Comparison of ENCODE assay signal across 8 mouse cellular contexts in the genomic region with DNA sequence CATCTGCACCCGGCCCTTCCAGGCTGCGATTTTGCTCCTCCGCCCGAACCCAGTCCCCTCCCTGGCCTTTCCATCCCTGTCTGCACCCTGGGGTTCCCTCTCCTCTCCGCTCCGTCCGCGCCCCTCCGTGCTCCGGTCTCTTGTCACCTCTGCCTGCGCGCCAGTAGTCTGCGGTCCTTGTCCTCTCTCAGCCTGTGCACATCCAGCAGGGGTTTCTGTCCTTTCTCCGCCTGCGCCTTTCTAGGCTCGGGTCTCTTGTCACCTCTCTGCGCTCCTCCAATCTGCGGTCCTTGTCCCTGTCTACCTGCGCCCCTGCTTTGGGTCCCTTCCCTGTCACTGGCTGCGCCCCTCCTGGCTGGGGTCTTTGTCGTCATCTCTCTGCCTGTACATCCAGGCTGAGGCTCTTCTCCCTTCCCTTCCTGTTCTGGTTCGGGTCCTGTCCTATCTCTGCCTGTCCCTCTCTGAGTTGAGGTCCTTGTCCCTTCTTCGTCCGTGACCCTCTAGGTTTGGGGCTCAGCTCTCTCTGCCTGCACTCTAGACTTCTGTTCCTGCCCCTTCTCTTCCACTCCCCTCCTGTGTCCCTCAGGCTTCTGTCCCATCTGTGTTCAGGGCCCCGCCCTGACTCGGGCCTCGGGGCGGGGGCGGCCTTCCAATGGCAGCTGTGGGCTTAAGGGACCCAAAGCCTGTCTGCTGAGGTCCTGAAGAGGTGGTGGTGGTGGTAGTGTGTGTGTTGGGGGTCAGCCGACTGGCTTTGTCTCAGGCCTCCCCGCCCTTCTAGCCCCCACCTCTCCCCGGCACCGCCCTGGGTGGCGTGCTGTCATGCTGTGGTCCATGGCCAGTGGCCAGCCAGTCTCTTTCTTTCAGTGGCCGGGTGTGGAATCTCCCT. TPM values are rescaled to one million over a fixed set of nuclear protein-coding genes. Genes with fewer than 3 reads are reported as not detected.
DNase-seq lines count a peak whose midpoint lies in the region; ATAC-seq and TF ChIP-seq lines count a peak whose summit lies in the region.

No protein-coding gene starts in this region.

- peak overlapping the region; percentile 98 for H3K4me2 ChIP-seq in embryonic facial prominence, embryonic 12.5 days (replicated peaks)
- peak overlapping the region; percentile 98 for H3K4me2 ChIP-seq in neural tube, embryonic 13.5 days

- no peak for TF ChIP-seq CTCF in ES-Bruce4 (IDR thresholded peaks at IDR 0.05; ENCODE audit: low read depth, low read length)

- no peaks in the 10 kb centered on the region for H3K27me3 ChIP-seq in ES-Bruce4 (ENCODE audit: control insufficient read depth, insufficient read depth, low read length, poor library complexity, severe bottlenecking)
- H3K27me3 ChIP-seq in embryonic facial prominence, embryonic 12.5 days: no peaks in the 10 kb centered on the region
- peaks cover 9% of the 10 kb centered on the region; the same call in 1 of the 2 replicates for H3K27me3 ChIP-seq in heart, embryonic 10.5 days (ENCODE audit: insufficient read depth, poor library complexity, severe bottlenecking)
- no peaks in the 10 kb centered on the region for H3K27me3 ChIP-seq in neural tube, embryonic 13.5 days

- H3K9me3 ChIP-seq in ES-Bruce4 (replicated peaks; ENCODE audit: control insufficient read depth, insufficient read depth, low read length, poor library complexity, severe bottlenecking): no peaks in the 10 kb centered on the region
- no peaks in the 10 kb centered on the region for H3K9me3 ChIP-seq in embryonic facial prominence, embryonic 12.5 days
- H3K9me3 ChIP-seq in heart, embryonic 10.5 days: no peaks in the 10 kb centered on the region
- H3K9me3 ChIP-seq in neural tube, embryonic 13.5 days: no peaks in the 10 kb centered on the region

- DNase-seq in adrenal gland, postnatal 10 days: peak; percentile 68
- DNase-seq in heart, embryonic 10.5 days (ENCODE audit: low spot score): no peak
- peak; percentile 50 for DNase-seq in kidney, adult 9 months
- DNase-seq in lung, adult 18-20 months: peak; percentile 75 to 88
- no peak for DNase-seq in spleen, postnatal 36 days (ENCODE audit: low spot score in 2 of 2)

- peak; percentile 26 for ATAC-seq in embryonic facial prominence, embryonic 12.5 days (ENCODE audit: insufficient number of reproducible peaks, insufficient read depth, low FRiP score, low TSS enrichment)
- peak; percentile 74 for ATAC-seq in neural tube, embryonic 13.5 days (ENCODE audit: low read depth)

- H3K36me3 ChIP-seq in ES-Bruce4 (ENCODE audit: control insufficient read depth, insufficient read depth, low read length, poor library complexity, severe bottlenecking): no peaks in the 10 kb centered on the region
- H3K36me3 ChIP-seq in embryonic facial prominence, embryonic 12.5 days: peaks cover 11% of the 10 kb centered on the region; the same call in 1 of the 2 replicates
- H3K36me3 ChIP-seq in heart, embryonic 10.5 days: peaks cover 22% of the 10 kb centered on the region
- H3K36me3 ChIP-seq in neural tube, embryonic 13.5 days: peaks cover 16% of the 10 kb centered on the region

- H3K27ac ChIP-seq in ES-Bruce4 (ENCODE audit: insufficient read depth, low read length): no peak overlapping the region
- peak overlapping the region; percentile 90 for H3K27ac ChIP-seq in embryonic facial prominence, embryonic 12.5 days
- peak overlapping the region; percentile 98 for H3K27ac ChIP-seq in heart, embryonic 10.5 days
- peak overlapping the region; percentile 98 for H3K27ac ChIP-seq in neural tube, embryonic 13.5 days (replicated peaks)

- peaks cover 5% of the 10 kb centered on the region for H3K4me1 ChIP-seq in ES-Bruce4 (ENCODE audit: control insufficient read depth, insufficient read depth, low read length)
- peaks cover 23% of the 10 kb centered on the region for H3K4me1 ChIP-seq in embryonic facial prominence, embryonic 12.5 days
- H3K4me1 ChIP-seq in heart, embryonic 10.5 days: peaks cover 55% of the 10 kb centered on the region
- H3K4me1 ChIP-seq in neural tube, embryonic 13.5 days (replicated peaks): peaks cover 59% of the 10 kb centered on the region

- peak overlapping the region; percentile 93 for H3K4me3 ChIP-seq in ES-Bruce4 (ENCODE audit: low read depth, low read length)
- peak overlapping the region; percentile 91 for H3K4me3 ChIP-seq in embryonic facial prominence, embryonic 12.5 days
- peak overlapping the region; percentile 92 for H3K4me3 ChIP-seq in heart, embryonic 10.5 days
- H3K4me3 ChIP-seq in neural tube, embryonic 13.5 days: peak overlapping the region; percentile 96

- 2% methylated on average over 35 of the region's 35 CpGs for WGBS in embryonic facial prominence, embryonic 12.5 days
- 3% methylated on average over 35 of the region's 35 CpGs for WGBS in heart, embryonic 10.5 days
- under 1% methylated on average over 35 of the region's 35 CpGs for WGBS in neural tube, embryonic 13.5 days

- TF ChIP-seq EP300 in ES-Bruce4 (IDR thresholded peaks at IDR 0.05; ENCODE audit: insufficient read depth, low read depth, low read length): no peak

- no peak for TF ChIP-seq POLR2A in ES-Bruce4 (IDR thresholded peaks at IDR 0.05; ENCODE audit: insufficient read depth, low read length)

- peak overlapping the region; percentile 72 for H3K9ac ChIP-seq in ES-Bruce4 (ENCODE audit: low read depth, poor library complexity, severe bottlenecking)
- H3K9ac ChIP-seq in embryonic facial prominence, embryonic 12.5 days: peak overlapping the region; percentile 95
- peak overlapping the region; percentile 99 for H3K9ac ChIP-seq in neural tube, embryonic 13.5 days

RNA-seq across cellular contexts. Expression of a gene that starts 0.8 kb away (rescaled TPM):
- polyA plus RNA-seq in ES-Bruce4 (2011; ENCODE audit: insufficient read depth, insufficient read length, low read depth, missing spikeins): 92.2 and 92.5 TPM in 2 replicates
- 100 to 1,000 TPM in 1 of 2 experiments, 10 to 100 TPM in 1; 94.0 to 133 TPM for total RNA-seq in adrenal gland, postnatal 10 days (2021)
- polyA plus RNA-seq in embryonic facial prominence, embryonic 12.5 days (2016; fragmentation: Nextera tagmentation; extraction: Ambion mirVana): 149 and 157 TPM in 2 replicates
- polyA plus RNA-seq in heart, embryonic 10.5 days (2016; fragmentation: Nextera tagmentation; extraction: Ambion mirVana): 109 and 116 TPM in 2 replicates
- polyA plus RNA-seq in neural tube, embryonic 13.5 days (2015; fragmentation: Nextera tagmentation; extraction: Ambion mirVana): 593 and 603 TPM in 2 replicates

RNA-seq across cellular contexts. Expression of a gene that starts 46.4 kb away (rescaled TPM):
- 49.1 and 49.4 TPM in 2 replicates for polyA plus RNA-seq in ES-Bruce4 (2011; ENCODE audit: insufficient read depth, insufficient read length, low read depth, missing spikeins)
- total RNA-seq in adrenal gland, postnatal 10 days (2021): 10 to 100 TPM; 69.0 to 72.8 TPM
- 53.0 and 59.7 TPM in 2 replicates for polyA plus RNA-seq in embryonic facial prominence, embryonic 12.5 days (2016; fragmentation: Nextera tagmentation; extraction: Ambion mirVana)
- 53.3 and 55.2 TPM in 2 replicates for polyA plus RNA-seq in heart, embryonic 10.5 days (2016; fragmentation: Nextera tagmentation; extraction: Ambion mirVana)
- 52.0 and 59.1 TPM in 2 replicates for polyA plus RNA-seq in neural tube, embryonic 13.5 days (2015; fragmentation: Nextera tagmentation; extraction: Ambion mirVana)

RNA-seq across cellular contexts. Expression of a gene that starts 46.4 kb away (rescaled TPM):
- 13.4 and 14.6 TPM in 2 replicates for polyA plus RNA-seq in ES-Bruce4 (2011; ENCODE audit: insufficient read depth, insufficient read length, low read depth, missing spikeins)
- 10 to 100 TPM; 32.1 to 35.4 TPM for total RNA-seq in adrenal gland, postnatal 10 days (2021)
- polyA plus RNA-seq in embryonic facial prominence, embryonic 12.5 days (2016; fragmentation: Nextera tagmentation; extraction: Ambion mirVana): 59.7 and 61.3 TPM in 2 replicates
- 43.7 and 47.7 TPM in 2 replicates for polyA plus RNA-seq in heart, embryonic 10.5 days (2016; fragmentation: Nextera tagmentation; extraction: Ambion mirVana)
- polyA plus RNA-seq in neural tube, embryonic 13.5 days (2015; fragmentation: Nextera tagmentation; extraction: Ambion mirVana): 57.6 and 66.2 TPM in 2 replicates

RNA-seq across cellular contexts. Expression of a gene that starts 54.3 kb away (rescaled TPM):
- 13.9 and 14.3 TPM in 2 replicates for polyA plus RNA-seq in ES-Bruce4 (2011; ENCODE audit: insufficient read depth, insufficient read length, low read depth, missing spikeins)
- total RNA-seq in adrenal gland, postnatal 10 days (2021): 10 to 100 TPM; 21.4 to 25.7 TPM
- 10.8 and 11.2 TPM in 2 replicates for polyA plus RNA-seq in embryonic facial prominence, embryonic 12.5 days (2016; fragmentation: Nextera tagmentation; extraction: Ambion mirVana)
- 10.5 and 13.8 TPM in 2 replicates for polyA plus RNA-seq in heart, embryonic 10.5 days (2016; fragmentation: Nextera tagmentation; extraction: Ambion mirVana)
- 2.6 and 2.8 TPM in 2 replicates for polyA plus RNA-seq in neural tube, embryonic 13.5 days (2015; fragmentation: Nextera tagmentation; extraction: Ambion mirVana)

RNA-seq across cellular contexts. Expression of a gene that starts 54.6 kb away (rescaled TPM):
- 36.0 and 37.0 TPM in 2 replicates for polyA plus RNA-seq in ES-Bruce4 (2011; ENCODE audit: insufficient read depth, insufficient read length, low read depth, missing spikeins)
- total RNA-seq in adrenal gland, postnatal 10 days (2021): 10 to 100 TPM; 80.6 to 96.3 TPM
- 88.9 and 90.9 TPM in 2 replicates for polyA plus RNA-seq in embryonic facial prominence, embryonic 12.5 days (2016; fragmentation: Nextera tagmentation; extraction: Ambion mirVana)
- 104 and 109 TPM in 2 replicates for polyA plus RNA-seq in heart, embryonic 10.5 days (2016; fragmentation: Nextera tagmentation; extraction: Ambion mirVana)
- polyA plus RNA-seq in neural tube, embryonic 13.5 days (2015; fragmentation: Nextera tagmentation; extraction: Ambion mirVana): 41.4 and 50.1 TPM in 2 replicates

Comparison
In these comparisons a context has a peak if more than half of its experiments do, and no peak if none do; other contexts are left out.
1. DNase-seq: peak in adrenal gland, postnatal 10 days (single experiment), kidney, adult 9 months (single experiment) and lung, adult 18-20 months (2 of 2); none in heart, embryonic 10.5 days (single experiment) and spleen, postnatal 36 days (0 of 2).
2. Peak in every context shown above with its lines, with median percentiles within 50 percentile points of each other: H3K4me3 ChIP-seq and H3K9ac ChIP-seq.